Mouse (Mus musculus) testis, adult 2 months (tissue): ENCODE results near the gene Smarcc1.

Experiments
- CTCF ChIP-seq: fragments of 200-500 bp; IDR thresholded peaks from 2 replicates; pipeline ENCODE4 v1.5.1; 2012; ENCODE audit warnings: low read depth, mild to moderate bottlenecking, inconsistent platforms, low read length, moderate library complexity; ENCODE audit not compliant: control insufficient read depth, insufficient read depth, insufficient replicate concordance
- POLR2A ChIP-seq: fragments of 200-500 bp; IDR thresholded peaks from 2 replicates; pipeline ENCODE4 v1.6.1; 2012; ENCODE audit warnings: low read depth, mild to moderate bottlenecking, inconsistent platforms, low read length, moderate library complexity; ENCODE audit not compliant: control insufficient read depth

DNA sequence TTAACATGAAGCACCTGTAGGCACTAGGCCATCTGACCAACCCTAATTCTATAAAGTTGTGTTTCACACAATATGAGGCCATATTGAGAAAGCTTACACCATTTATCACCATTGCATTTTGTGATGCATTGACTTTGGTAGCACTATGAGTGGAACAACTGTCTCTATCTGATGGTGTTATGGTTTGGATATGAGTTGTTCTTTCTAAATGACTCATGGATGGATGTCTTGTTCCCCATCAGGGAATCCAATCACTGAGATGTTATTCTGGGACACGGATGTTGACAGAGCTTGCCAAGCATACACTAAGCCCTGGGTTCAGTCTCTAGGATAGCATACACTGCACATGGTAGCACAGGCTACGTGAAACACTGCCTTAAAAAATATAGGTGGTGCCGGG is 154.8 kb downstream of the Smarcc1 start:
- no peak for TF ChIP-seq CTCF
- no peak for TF ChIP-seq POLR2A
